Mouse (Mus musculus): Measurements from ENCODE around the gene Ewsr1.

GRCm38 (mm10) chr11:5040585-5040984 lies 58.5 kb downstream of the Ewsr1 start:
- TF ChIP-seq POLR2A (IDR thresholded peaks at IDR 0.05; ENCODE audit: insufficient read length, low read depth): no peak
- no peak for TF ChIP-seq POLR2AphosphoS2 (IDR thresholded peaks at IDR 0.05; ENCODE audit: insufficient read length, low read depth)
- TF ChIP-seq E2F4 (IDR thresholded peaks at IDR 0.05; ENCODE audit: insufficient read depth): no peak
- no peak for TF ChIP-seq USF1 (IDR thresholded peaks at IDR 0.05; ENCODE audit: low read depth)
- TF ChIP-seq MAX (IDR thresholded peaks at IDR 0.05; ENCODE audit: low read depth): no peak
- no peak for TF ChIP-seq MYOD1 (IDR thresholded peaks at IDR 0.05; ENCODE audit: control insufficient read depth in 1 of 3, insufficient read length in 2 of 3, low read depth in 2 of 3)
- TF ChIP-seq REST (IDR thresholded peaks at IDR 0.05; ENCODE audit: insufficient read depth, insufficient read length): no peak
- TF ChIP-seq TCF12 (IDR thresholded peaks at IDR 0.05; ENCODE audit: insufficient read depth, poor library complexity, severe bottlenecking): no peak
